Mouse (Mus musculus) CH12.LX (cell line): ENCODE measurements around the gene Tmem131l. TPM values are rescaled to one million over a fixed set of nuclear protein-coding genes. Genes with fewer than 3 reads are reported as not detected.

Experiments
- DNase-seq: peaks from one replicate; pipeline ENCODE4 v3.0.0-alpha.2; 2013; ENCODE audit errors: extremely low read depth
- H3K27ac ChIP-seq: 2 replicates; pipeline ENCODE4 v1.5.1; 2012; ENCODE audit warnings: low read depth, mild to moderate bottlenecking, control low read depth, moderate library complexity; ENCODE audit not compliant: insufficient read depth
- H3K27me3 ChIP-seq: replicated peaks from 2 replicates; pipeline ENCODE3; 2012; ENCODE audit warnings: inconsistent platforms
- H3K36me3 ChIP-seq, 2 experiments: replicated peaks in 1 of 2; 2 replicates each; pipeline versions ENCODE3 to v1.6.1; 2012; ENCODE audit warnings: inconsistent platforms in 1 of 2, low read length in 1 of 2, mild to moderate bottlenecking in 1 of 2, mixed read lengths in 1 of 2, moderate library complexity in 1 of 2; ENCODE audit not compliant: control insufficient read depth in 1 of 2, insufficient read depth in 1 of 2
- H3K4me1 ChIP-seq, 2 experiments: 2 replicates each; pipeline ENCODE4 v1.6.1; 2012; ENCODE audit warnings: inconsistent platforms in 1 of 2, moderate library complexity in 1 of 2; ENCODE audit not compliant: insufficient read depth in 2 of 2, control insufficient read depth in 1 of 2
- H3K4me2 ChIP-seq: 2 replicates; pipeline ENCODE4 v1.6.1; 2012; ENCODE audit warnings: low read depth, mild to moderate bottlenecking, control low read depth; ENCODE audit not compliant: poor library complexity, insufficient read depth, severe bottlenecking
- H3K4me3 ChIP-seq, 3 experiments: fragments of 150-350 bp in 1 of 3; sonication (generic) in 1 of 3; replicated peaks in 1 of 3; 2 replicates each; pipeline versions ENCODE3 to v1.5.1; 2011 to 2012; ENCODE audit warnings: low read depth in 2 of 3, low read length in 2 of 3, mild to moderate bottlenecking in 2 of 3, moderate library complexity in 2 of 3, control low read depth in 1 of 3, improper control_type of control experiment in 1 of 3, inconsistent platforms in 1 of 3, mixed read lengths in 1 of 3; ENCODE audit not compliant: poor library complexity in 1 of 3
- H3K79me2 ChIP-seq: replicated peaks from 2 replicates; pipeline ENCODE4 v1.6.1; 2012; ENCODE audit warnings: mild to moderate bottlenecking, moderate library complexity; ENCODE audit not compliant: control insufficient read depth, poor library complexity, insufficient read depth, severe bottlenecking; ENCODE audit errors: extremely low read depth
- H3K9ac ChIP-seq: 2 replicates; pipeline ENCODE4 v1.6.1; 2012; ENCODE audit warnings: low read depth, mild to moderate bottlenecking, control low read depth, moderate library complexity; ENCODE audit not compliant: insufficient read depth
- H3K9me3 ChIP-seq: replicated peaks from 2 replicates; pipeline ENCODE3; 2012; ENCODE audit warnings: low read length, inconsistent platforms, mixed read lengths
- BHLHE40 ChIP-seq: IDR thresholded peaks from 2 replicates; pipeline ENCODE4 v1.6.1; 2011; ENCODE audit warnings: mild to moderate bottlenecking, low read depth, low read length, improper control_type of control experiment
- CHD1 ChIP-seq: IDR thresholded peaks from 2 replicates; pipeline ENCODE4 v1.6.1; 2012; ENCODE audit warnings: low read depth, low read length, improper control_type of control experiment, inconsistent platforms
- CHD2 ChIP-seq: IDR thresholded peaks from 2 replicates; pipeline ENCODE4 v1.6.1; 2011; ENCODE audit warnings: low read length, improper control_type of control experiment
- CTCF ChIP-seq, 2 experiments: IDR thresholded peaks in 1 of 2; conservative IDR thresholded peaks in 1 of 2; 2 replicates each; pipeline ENCODE4 v1.5.1; 2011 to 2012; ENCODE audit warnings: low read depth in 2 of 2, low read length in 2 of 2, improper control_type of control experiment in 1 of 2, inconsistent platforms in 1 of 2, mild to moderate bottlenecking in 1 of 2, moderate library complexity in 1 of 2
- E2F4 ChIP-seq: IDR thresholded peaks from 2 replicates; pipeline ENCODE4 v1.6.1; 2011; ENCODE audit warnings: low read depth, low read length, improper control_type of control experiment; ENCODE audit not compliant: insufficient replicate concordance
- EP300 ChIP-seq: IDR thresholded peaks from 2 replicates; pipeline ENCODE4 v1.6.1; 2011; ENCODE audit warnings: low read length, improper control_type of control experiment
- ETS1 ChIP-seq: conservative IDR thresholded peaks from 2 replicates; pipeline ENCODE4 v1.6.1; 2012; ENCODE audit warnings: low read depth, mild to moderate bottlenecking, inconsistent platforms, low read length, improper control_type of control experiment, moderate library complexity
- HCFC1 ChIP-seq: IDR thresholded peaks from 2 replicates; pipeline ENCODE4 v1.6.1; 2012; ENCODE audit warnings: low read depth, mild to moderate bottlenecking, inconsistent platforms, low read length, improper control_type of control experiment
- IRF4 ChIP-seq: IDR thresholded peaks from 2 replicates; pipeline ENCODE4 v1.6.1; 2014; ENCODE audit warnings: low read depth, mild to moderate bottlenecking, inconsistent platforms, low read length, improper control_type of control experiment
- JUN ChIP-seq: IDR thresholded peaks from 2 replicates; pipeline ENCODE4 v1.6.1; 2011; ENCODE audit warnings: low read depth, mild to moderate bottlenecking, low read length, improper control_type of control experiment, moderate library complexity; ENCODE audit not compliant: insufficient read depth
- JUND ChIP-seq: conservative IDR thresholded peaks from 2 replicates; pipeline ENCODE4 v1.6.1; 2011; ENCODE audit warnings: low read depth, low read length, improper control_type of control experiment
- MAFK ChIP-seq: IDR thresholded peaks from 2 replicates; pipeline ENCODE4 v1.6.1; 2011; ENCODE audit warnings: low read length, improper control_type of control experiment; ENCODE audit not compliant: insufficient replicate concordance
- MAX ChIP-seq: IDR thresholded peaks from 2 replicates; pipeline ENCODE4 v1.6.1; 2011; ENCODE audit warnings: low read length, improper control_type of control experiment
- MAZ ChIP-seq: IDR thresholded peaks from 2 replicates; pipeline ENCODE4 v1.6.1; 2012; ENCODE audit warnings: low read depth, mild to moderate bottlenecking, inconsistent platforms, low read length, improper control_type of control experiment, moderate library complexity
- MEF2A ChIP-seq: IDR thresholded peaks from 2 replicates; pipeline ENCODE4 v1.6.1; 2014; ENCODE audit warnings: low read depth, mild to moderate bottlenecking, inconsistent platforms, low read length, improper control_type of control experiment, borderline replicate concordance
- MXI1 ChIP-seq: IDR thresholded peaks from 2 replicates; pipeline ENCODE4 v1.6.1; 2011; ENCODE audit warnings: mild to moderate bottlenecking, low read depth, low read length, improper control_type of control experiment
- NELFE ChIP-seq: IDR thresholded peaks from 2 replicates; pipeline ENCODE4 v1.6.1; 2011; ENCODE audit warnings: low read depth, low read length, improper control_type of control experiment
- NRF1 ChIP-seq: IDR thresholded peaks from 2 replicates; pipeline ENCODE4 v1.6.1; 2014; ENCODE audit warnings: low read depth, mild to moderate bottlenecking, inconsistent platforms, low read length, improper control_type of control experiment, moderate library complexity
- PAX5 ChIP-seq: IDR thresholded peaks from 2 replicates; pipeline ENCODE4 v1.6.1; 2012; ENCODE audit warnings: low read length, inconsistent platforms, mixed read lengths
- POLR2A ChIP-seq: IDR thresholded peaks from 2 replicates; pipeline ENCODE4 v1.6.1; 2011; ENCODE audit warnings: low read depth, mild to moderate bottlenecking, improper control_type of control experiment, low read length
- RCOR1 ChIP-seq: conservative IDR thresholded peaks from 2 replicates; pipeline ENCODE4 v1.6.1; 2012; ENCODE audit warnings: low read depth, mild to moderate bottlenecking, inconsistent platforms, low read length, improper control_type of control experiment
- SIN3A ChIP-seq: IDR thresholded peaks from 2 replicates; pipeline ENCODE4 v1.6.1; 2012; ENCODE audit warnings: low read length, improper control_type of control experiment, inconsistent platforms
- SMC3 ChIP-seq: IDR thresholded peaks from 2 replicates; pipeline ENCODE4 v1.6.1; 2011; ENCODE audit warnings: low read depth, low read length, improper control_type of control experiment
- TBP ChIP-seq: conservative IDR thresholded peaks from 2 replicates; pipeline ENCODE4 v1.6.1; 2011; ENCODE audit warnings: low read depth, low read length, improper control_type of control experiment
- TCF12 ChIP-seq: IDR thresholded peaks from 2 replicates; pipeline ENCODE4 v1.6.1; 2014; ENCODE audit warnings: low read depth, mild to moderate bottlenecking, inconsistent platforms, low read length, improper control_type of control experiment
- UBTF ChIP-seq: IDR thresholded peaks from 2 replicates; pipeline ENCODE4 v1.6.1; 2012; ENCODE audit warnings: low read depth, mild to moderate bottlenecking, inconsistent platforms, low read length, improper control_type of control experiment, moderate library complexity
- USF2 ChIP-seq: conservative IDR thresholded peaks from 2 replicates; pipeline ENCODE4 v1.6.1; 2011; ENCODE audit warnings: low read depth, low read length, improper control_type of control experiment
- ZC3H11A ChIP-seq: IDR thresholded peaks from 2 replicates; pipeline ENCODE4 v1.6.1; 2012; ENCODE audit warnings: low read depth, mild to moderate bottlenecking, inconsistent platforms, low read length, improper control_type of control experiment
- ZKSCAN1 ChIP-seq: IDR thresholded peaks from 2 replicates; pipeline ENCODE4 v1.6.1; 2012; ENCODE audit warnings: low read depth, inconsistent platforms, low read length, improper control_type of control experiment, borderline replicate concordance
- dilution Hi-C: fragments of 300-500 bp; cut with MboI; formaldehyde crosslinking; loops from 2 replicates; pipeline ENCODE4 v1.14.3; 2020; ENCODE audit warnings: low sequenced_read_pairs; ENCODE audit not compliant: extremely low pct_unique_long_range_greater_than_20kb, extremely low pct_ligation_motif_present
- in situ Hi-C: fragments of 300-500 bp; cut with MboI; formaldehyde crosslinking; loops from 3 replicates; pipeline ENCODE4 v1.14.3; 2019; ENCODE audit warnings: low sequenced_read_pairs, low pct_ligation_motif_present, low pct_unique_long_range_greater_than_20kb, mixed read lengths
- polyA plus RNA-seq: library from polyadenylated mRNA; unstranded; fragments of >175 nt; gene quantifications from 2 replicates; pipeline ENCODE4 v1.2.1, GENCODE M21; 2012; ENCODE audit warnings: low read depth; ENCODE audit not compliant: insufficient read length
- total RNA-seq, 2 experiments: library from RNA; depleted of rRNA; stranded (reverse); fragments of 300-350 nt in 1 of 2; fragments of >200 nt in 1 of 2; gene quantifications; 2 replicates each; pipeline ENCODE4 v1.2.3; 2012 to 2014

Tmem131l gene
- total and polyA plus RNA-seq, 3 experiments: 32.7 to 89.7 (median 37.1) TPM

- TF ChIP-seq SMC3: no peak
- no peak for TF ChIP-seq MAZ
- TF ChIP-seq ZKSCAN1: no peak
- TF ChIP-seq MXI1: no peak
- TF ChIP-seq TBP: no peak
- no peak for TF ChIP-seq HCFC1
- no peak for TF ChIP-seq PAX5
- no peak for TF ChIP-seq CHD1
- no peak for TF ChIP-seq MEF2A
- TF ChIP-seq, all 38 proteins: peak for 0
- in situ Hi-C loops (no loop called here), dilution Hi-C loops (no loop called here)
- no peak overlapping the region for H3K9ac ChIP-seq
- no peak overlapping the region for H3K4me2 ChIP-seq
- peaks cover 0 to 41% of the 10 kb centered on the region in 2 experiments for H3K36me3 ChIP-seq
- no peaks in the 10 kb centered on the region for H3K9me3 ChIP-seq
- H3K27ac ChIP-seq: no peak overlapping the region
- no peak for DNase-seq
- no peaks in the 10 kb centered on the region for H3K27me3 ChIP-seq
- H3K4me3 ChIP-seq: no peak overlapping the region
- H3K79me2 ChIP-seq: peaks cover 7% of the 10 kb centered on the region; the same call in 1 of the 2 replicates
- H3K4me1 ChIP-seq: peaks cover 10 to 81% of the 10 kb centered on the region in 2 experiments
Observed at GRCm38 (mm10) chr3:83980231-83980872, 59.6 kb downstream of the Tmem131l start.

GRCm38 (mm10) chr3:83978497-83979410 is 61.2 kb downstream of the Tmem131l start:
- H3K36me3 ChIP-seq: peaks cover 0 to 43% of the 10 kb centered on the region in 2 experiments
- no peaks in the 10 kb centered on the region for H3K9me3 ChIP-seq
- in situ Hi-C loops: no loop called here
- H3K79me2 ChIP-seq: peaks cover 7% of the 10 kb centered on the region; the same call in 1 of the 2 replicates
- DNase-seq: peak; percentile 62
- peaks cover 10 to 92% of the 10 kb centered on the region in 2 experiments for H3K4me1 ChIP-seq
- H3K27ac ChIP-seq: peak overlapping the region; percentile 43
- H3K4me2 ChIP-seq: peak overlapping the region; percentile 19; the same call in 1 of the 2 replicates
- no peaks in the 10 kb centered on the region for H3K27me3 ChIP-seq
- dilution Hi-C loops: no loop called here
- no peak overlapping the region for H3K9ac ChIP-seq
- H3K4me3 ChIP-seq: no peak overlapping the region
- no peak for TF ChIP-seq JUND
- no peak for TF ChIP-seq ZC3H11A
- peak; percentile 54; the same call in 1 of the 2 replicates for TF ChIP-seq ETS1
- TF ChIP-seq UBTF: no peak
- no peak for TF ChIP-seq MAX
- no peak for TF ChIP-seq MXI1
- TF ChIP-seq HCFC1: no peak
- peak; percentile 38; the same call in 1 of the 2 replicates for TF ChIP-seq SIN3A
- peak; percentile 73 for TF ChIP-seq BHLHE40
- no peak for TF ChIP-seq CTCF (conservative IDR thresholded peaks at IDR 0.05 in 1 of 2, IDR thresholded peaks at IDR 0.05 in 1 of 2; ENCODE audit: low read depth in 2 of 2, low read length in 2 of 2)
- TF ChIP-seq CHD1: 0 out of 2 replicates have a peak, but pooled peaks have one; percentile 32
- peak; percentile 88 for TF ChIP-seq IRF4
- no peak for TF ChIP-seq NELFE
- no peak for TF ChIP-seq RCOR1
- TF ChIP-seq PAX5: no peak
- TF ChIP-seq NRF1: no peak
- TF ChIP-seq JUN: peak; percentile 18; the same call in 1 of the 2 replicates
- no peak for TF ChIP-seq TCF12
- peak; percentile 29; the same call in 1 of the 2 replicates for TF ChIP-seq MEF2A
- TF ChIP-seq E2F4: no peak
- TF ChIP-seq CHD2: no peak
- TF ChIP-seq SMC3: no peak
- TF ChIP-seq USF2: no peak
- TF ChIP-seq MAFK: 0 out of 2 replicates have a peak, but pooled peaks have one; percentile 7
- no peak for TF ChIP-seq POLR2A
- peak; percentile 64 for TF ChIP-seq EP300
